Mouse (Mus musculus) forebrain, embryonic 16.5 days (tissue): ENCODE results near the gene Sox30. TPM values are rescaled to one million over a fixed set of nuclear protein-coding genes. Genes with fewer than 3 reads are reported as not detected.

Experiments
- ATAC-seq: fragments of 200-750 bp; cut with Nextera tagmentation; 2 replicates; pipeline ENCODE4 v1.8.0; 2017; ENCODE audit warnings: mild to moderate bottlenecking, moderate library complexity
- H3K27ac ChIP-seq: fragments of 300-500 bp; sonication (generic); 2 replicates; pipeline ENCODE4 v1.5.1; 2014; ENCODE audit warnings: low read length, control low read depth
- H3K27me3 ChIP-seq: fragments of 300-500 bp; sonication (generic); replicated peaks from 2 replicates; pipeline ENCODE4 v1.6.1; 2014; ENCODE audit warnings: low read length; ENCODE audit not compliant: control insufficient read depth, insufficient read depth
- H3K36me3 ChIP-seq: fragments of 300-500 bp; sonication (generic); 2 replicates; pipeline ENCODE4 v1.6.1; 2014; ENCODE audit not compliant: control insufficient read depth, insufficient read depth
- H3K4me1 ChIP-seq: fragments of 300-500 bp; sonication (generic); replicated peaks from 2 replicates; pipeline ENCODE4 v1.6.1; 2014; ENCODE audit warnings: low read length; ENCODE audit not compliant: control insufficient read depth, insufficient read depth
- H3K4me2 ChIP-seq: fragments of 300-500 bp; sonication (generic); 2 replicates; pipeline ENCODE4 v1.6.1; 2014; ENCODE audit warnings: mild to moderate bottlenecking, low read length, control low read depth
- H3K4me3 ChIP-seq: fragments of 300-500 bp; sonication (generic); replicated peaks from 2 replicates; pipeline ENCODE4 v1.5.1; 2014; ENCODE audit warnings: mild to moderate bottlenecking, low read length, control low read depth
- H3K9ac ChIP-seq: fragments of 300-500 bp; sonication (generic); replicated peaks from 2 replicates; pipeline ENCODE4 v1.6.1; 2014; ENCODE audit warnings: low read depth, low read length, control low read depth
- H3K9me3 ChIP-seq: fragments of 300-500 bp; sonication (generic); 2 replicates; pipeline ENCODE4 v1.6.1; 2016; ENCODE audit warnings: low read length; ENCODE audit not compliant: control insufficient read depth
- WGBS: fragments of 180-500 bp; shearing (Covaris S2); extraction: QIAGEN DNeasy Blood & Tissue Kit; methylation state at CpG from one replicate; pipeline ENCODE4 v1.1.7; 2014; 5-methylcytosine and 5-hydroxymethylcytosine counted together
- polyA plus RNA-seq: library from polyadenylated mRNA; unstranded; fragments of >200 nt; fragmentation: Nextera tagmentation; extraction: Ambion mirVana; gene quantifications from 2 replicates; pipeline ENCODE4 v1.2.1, GENCODE M21; 2015

Sox30 gene
- polyA plus RNA-seq, 1 experiment from 2014 or later, result not detected

DNA sequence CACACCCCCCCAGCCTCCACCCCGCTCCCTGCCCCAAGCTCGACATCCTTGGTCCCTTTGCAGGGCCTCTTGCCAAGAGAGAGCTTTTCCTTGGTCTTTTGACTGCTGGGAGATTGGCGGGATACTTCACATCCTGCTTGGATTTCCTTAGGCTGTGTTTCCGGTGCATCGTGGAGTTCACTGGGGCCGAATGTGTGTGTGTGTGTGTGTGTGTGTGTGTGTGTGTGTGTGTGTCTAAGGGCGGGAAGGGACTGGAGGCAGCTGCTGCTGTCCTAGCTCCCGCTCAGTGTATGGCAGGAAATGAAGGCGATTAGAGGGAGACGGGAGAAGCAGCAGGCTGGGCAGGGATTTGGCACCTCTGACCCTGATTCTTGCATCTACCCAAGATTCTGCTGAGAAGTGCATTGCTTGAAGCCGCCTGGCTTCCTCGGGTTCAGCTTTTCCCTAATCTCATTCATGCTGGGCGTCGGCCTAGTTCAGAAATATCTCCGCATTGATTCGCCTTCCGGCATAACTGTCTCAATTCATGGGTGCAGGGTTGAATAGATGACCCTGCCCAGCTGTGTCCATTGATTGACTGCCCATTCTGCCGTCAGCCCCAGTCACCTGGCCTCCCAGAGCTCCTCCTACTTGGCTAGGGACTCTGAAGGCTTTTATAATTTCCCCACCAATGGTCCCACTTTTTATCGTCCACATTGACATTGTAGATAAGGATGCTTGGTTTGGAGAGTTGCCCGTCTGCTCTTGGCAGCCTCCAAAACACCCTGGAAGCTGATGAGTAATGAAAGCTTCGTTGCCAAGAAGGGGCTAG is 85.3 kb downstream of the Sox30 start:
- H3K9ac ChIP-seq, result no peak overlapping the region
- H3K27me3 ChIP-seq, result no peaks in the 10 kb centered on the region
- 0 out of 2 replicates have a peak overlapping the region, but pooled peaks have one; percentile 11 for H3K4me2 ChIP-seq
- 42% methylated on average over 21 of the region's 21 CpGs for WGBS
- H3K4me3 ChIP-seq, result no peak overlapping the region
- H3K4me1 ChIP-seq, result peaks cover 21% of the 10 kb centered on the region
- no peaks in the 10 kb centered on the region for H3K9me3 ChIP-seq
- no peaks in the 10 kb centered on the region; the same call in 1 of the 2 replicates for H3K36me3 ChIP-seq
- ATAC-seq, result peak; percentile 64
- H3K27ac ChIP-seq, result peak overlapping the region; percentile 41

Other genes starting within 250 kb of the Sox30 start
- 45.1 and 56.0 TPM in 2 replicates for gene Clint1, start 128.3 kb upstream of the Sox30 start, polyA plus RNA-seq
- gene Lsm11, start 35.4 kb upstream of the Sox30 start, polyA plus RNA-seq, result 11.5 and 13.6 TPM in 2 replicates
- gene Thg1l, start 24.8 kb upstream of the Sox30 start, polyA plus RNA-seq, result 10.0 and 10.2 TPM in 2 replicates
- gene Gm12166, start 72.0 kb downstream of the Sox30 start, polyA plus RNA-seq, result 4.1 and 5.0 TPM in 2 replicates
- 9.7 and 10.8 TPM in 2 replicates for gene Adam19, start 75.7 kb downstream of the Sox30 start, polyA plus RNA-seq
- 0.11 and 0.29 TPM in 2 replicates for gene Nipal4, start 186.2 kb downstream of the Sox30 start, polyA plus RNA-seq